Mouse (Mus musculus): Measurements from ENCODE around the gene Thop1. TPM values are rescaled to one million over a fixed set of nuclear protein-coding genes. Genes with fewer than 3 reads are reported as not detected.

The Thop1 gene
- 1 to 10 TPM; 4.8 to 9.0 TPM for total RNA-seq (2023)

GRCm38 (mm10) chr10:81069836-81070235 is at the start of gene Thop1:
Gene Thop1, plus strand, starts transcription at chr10:81070035.

GRCm38 (mm10) chr10:81025639-81026275 is 44.1 kb upstream of the Thop1 start, which contains the start of gene Diras1:
Gene Diras1, minus strand, starts transcription at chr10:81025662.

GRCm38 (mm10) chr10:81036988-81037580 is 32.8 kb upstream of the Thop1 start, which contains the start of gene Slc39a3:
Gene Slc39a3, minus strand, starts transcription at chr10:81037426.

GRCm38 (mm10) chr10:81059603-81060543 is 10.0 kb upstream of the Thop1 start, which contains the start of gene Sgta:
Gene Sgta, minus strand, starts transcription at chr10:81060181.

GRCm38 (mm10) chr10:81105565-81106112 is 35.8 kb downstream of the Thop1 start, which contains the start of gene Map2k2:
Gene Map2k2, plus strand, starts transcription at chr10:81105915.

Other genes starting within 250 kb of the Thop1 start
- gene Oaz1, start 243.4 kb upstream of the Thop1 start, total RNA-seq (2023), result 100 to 1,000 TPM; 490 to 501 TPM
- not detected for gene Lingo3, start 226.0 kb upstream of the Thop1 start, total RNA-seq (2023)
- 10 to 100 TPM; 15.9 to 29.9 TPM for gene Lsm7, start 214.8 kb upstream of the Thop1 start, total RNA-seq (2023)
- gene Sppl2b, start 214.8 kb upstream of the Thop1 start, total RNA-seq (2023), result 10 to 100 TPM; 27.1 to 36.9 TPM
- gene Tmprss9, start 198.2 kb upstream of the Thop1 start, total RNA-seq (2023), result not detected
- 10 to 100 TPM; 49.5 to 51.3 TPM for gene Timm13, start 169.1 kb upstream of the Thop1 start, total RNA-seq (2023)
- 1 to 10 TPM; 4.1 to 4.5 TPM for gene Lmnb2, start 151.8 kb upstream of the Thop1 start, total RNA-seq (2023)
- 10 to 100 TPM; 39.5 to 46.2 TPM for gene Gadd45b, start 140.0 kb upstream of the Thop1 start, total RNA-seq (2023)
- gene Gng7, start 55.1 kb upstream of the Thop1 start, total RNA-seq (2023), result under 1 TPM; 0.37 to 0.64 TPM
- gene Diras1, start 44.4 kb upstream of the Thop1 start, total RNA-seq (2023), result not detected
- 10 to 100 TPM; 11.8 to 12.8 TPM for gene Slc39a3, start 32.6 kb upstream of the Thop1 start, total RNA-seq (2023)
- 10 to 100 TPM; 54.7 to 57.0 TPM for gene Sgta, start 9.9 kb upstream of the Thop1 start, total RNA-seq (2023)
- not detected for gene Creb3l3, start 28.8 kb downstream of the Thop1 start, total RNA-seq (2023)
- 100 to 1,000 TPM; 100 to 101 TPM for gene Map2k2, start 35.9 kb downstream of the Thop1 start, total RNA-seq (2023)
- 100 to 1,000 TPM; 124 TPM for gene Zbtb7a, start 65.2 kb downstream of the Thop1 start, total RNA-seq (2023)
- 10 to 100 TPM; 23.5 to 34.3 TPM for gene Pias4, start 97.9 kb downstream of the Thop1 start, total RNA-seq (2023)
- 1,000 to 10,000 TPM; 1,547 to 1,607 TPM for gene Eef2, start 106.6 kb downstream of the Thop1 start, total RNA-seq (2023)
- gene Dapk3, start 113.0 kb downstream of the Thop1 start, total RNA-seq (2023), result 10 to 100 TPM; 33.4 to 35.1 TPM
- gene 4930442H23Rik, start 113.8 kb downstream of the Thop1 start, total RNA-seq (2023), result not detected
- not detected for gene Nmrk2, start 132.0 kb downstream of the Thop1 start, total RNA-seq (2023)
- not detected for gene Atcay, start 160.8 kb downstream of the Thop1 start, total RNA-seq (2023)
- gene Zfr2, start 163.1 kb downstream of the Thop1 start, total RNA-seq (2023), result 1 to 10 TPM; 1.3 to 2.7 TPM
- 10 to 100 TPM; 42.3 to 59.6 TPM for gene Matk, start 182.9 kb downstream of the Thop1 start, total RNA-seq (2023)
- gene Mrpl54, start 196.9 kb downstream of the Thop1 start, total RNA-seq (2023), result 10 to 100 TPM; 75.9 to 85.4 TPM
- 10 to 100 TPM; 42.4 to 46.0 TPM for gene Apba3, start 196.9 kb downstream of the Thop1 start, total RNA-seq (2023)
- gene Tjp3, start 221.5 kb downstream of the Thop1 start, total RNA-seq (2023), result 1 to 10 TPM; 1.7 to 4.5 TPM
- 100 to 1,000 TPM; 135 to 147 TPM for gene Pip5k1c, start 222.9 kb downstream of the Thop1 start, total RNA-seq (2023)

Data from monocyte, adult 59 days (primary cell).